Mouse (Mus musculus) 3134 (cell line): ENCODE measurements around the gene Dhx16.
"Not testable (repeated sequence)": the region's sequence is repeated elsewhere in the genome, so short reads cannot be mapped to it uniquely, and the experiment has no call there.

Experiments
- DNase-seq: peaks from one replicate; pipeline ENCODE4 v3.0.0-alpha.2; 2011; ENCODE audit warnings: low spot score; ENCODE audit not compliant: insufficient read length; ENCODE audit errors: extremely low read depth

The Dhx16 gene

GRCm38 (mm10) chr17:35919060-35919715 lies 39.6 kb downstream of the Dhx16 start:
- peak; percentile 82 for DNase-seq

- no peak for DNase-seq
Measured at GRCm38 (mm10) chr17:35919864-35920301, 40.3 kb downstream of the Dhx16 start.

DNA sequence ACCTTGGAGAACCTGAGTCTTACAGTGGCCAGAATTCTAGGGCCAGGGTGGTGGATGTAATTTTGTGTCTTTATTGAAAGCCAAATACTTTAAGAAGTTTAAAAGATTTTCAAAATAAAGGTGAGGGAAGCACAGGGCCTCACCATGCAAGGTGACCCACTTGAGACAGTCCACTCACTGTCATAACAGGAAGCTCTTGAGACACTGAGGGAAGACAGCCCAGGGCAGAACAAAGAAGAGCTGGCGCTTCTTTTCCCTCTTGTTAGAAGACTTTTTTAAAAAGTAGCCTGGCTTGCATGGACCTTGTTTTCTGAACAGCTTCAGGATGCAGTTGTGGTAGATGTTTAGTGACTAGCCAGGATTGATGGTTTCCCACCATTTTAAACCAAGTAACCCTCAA lies 40.8 kb downstream of the Dhx16 start:
- no peak for DNase-seq

GRCm38 (mm10) chr17:35920862-35921562 lies 41.4 kb downstream of the Dhx16 start:
- no peak for DNase-seq

- DNase-seq: no peak
Measured at GRCm38 (mm10) chr17:35921710-35922109, 42.1 kb downstream of the Dhx16 start.

- no peak for DNase-seq
Measured at GRCm38 (mm10) chr17:35922566-35922965, 42.9 kb downstream of the Dhx16 start.

- no peak for DNase-seq
Measured at GRCm38 (mm10) chr17:35923281-35923680, 43.7 kb downstream of the Dhx16 start.

DNA sequence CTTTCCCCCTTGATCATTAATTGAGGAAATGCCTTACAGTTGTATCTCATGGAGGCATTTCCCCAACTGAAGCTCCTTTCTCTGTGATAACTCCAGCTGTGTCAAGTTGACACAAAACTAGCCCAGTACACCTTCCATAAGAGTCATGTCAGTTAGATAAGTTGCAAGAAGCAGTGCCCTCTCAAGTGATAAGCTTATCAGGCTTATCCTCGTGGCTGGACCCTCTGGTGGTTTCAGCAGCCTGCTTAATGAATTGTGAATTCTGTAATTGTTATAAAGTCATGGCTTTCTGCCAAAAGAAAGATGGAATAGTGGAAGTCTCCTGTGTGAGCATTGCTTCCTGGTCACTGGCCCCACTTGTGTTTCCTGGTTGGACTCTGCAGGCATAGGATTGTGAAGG lies 47.9 kb downstream of the Dhx16 start:
- DNase-seq: no peak

- no peak for DNase-seq
Measured at GRCm38 (mm10) chr17:35929534-35929933, 49.9 kb downstream of the Dhx16 start.

- DNase-seq: no peak
Measured at GRCm38 (mm10) chr17:35930627-35931026, 51.0 kb downstream of the Dhx16 start.

DNA sequence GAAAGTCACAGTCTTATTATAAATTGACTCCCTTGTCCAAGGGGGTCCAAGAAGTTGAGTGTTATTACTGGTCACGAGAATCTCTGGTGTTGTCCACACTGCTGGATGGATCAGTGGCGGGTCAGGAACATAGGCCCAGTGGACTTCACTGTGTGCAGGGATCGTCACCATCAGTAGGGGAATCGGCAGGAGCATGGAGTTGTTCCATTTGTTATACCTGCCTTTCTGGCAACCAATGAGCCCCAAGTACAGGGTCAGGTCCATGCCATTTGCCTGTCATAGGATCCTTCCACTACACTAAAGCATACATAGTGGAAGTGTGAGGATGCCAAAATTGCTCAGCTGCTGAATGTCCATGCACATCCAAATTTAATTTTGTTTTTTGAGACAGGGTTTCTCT lies 53.0 kb downstream of the Dhx16 start:
- DNase-seq: no peak

DNA sequence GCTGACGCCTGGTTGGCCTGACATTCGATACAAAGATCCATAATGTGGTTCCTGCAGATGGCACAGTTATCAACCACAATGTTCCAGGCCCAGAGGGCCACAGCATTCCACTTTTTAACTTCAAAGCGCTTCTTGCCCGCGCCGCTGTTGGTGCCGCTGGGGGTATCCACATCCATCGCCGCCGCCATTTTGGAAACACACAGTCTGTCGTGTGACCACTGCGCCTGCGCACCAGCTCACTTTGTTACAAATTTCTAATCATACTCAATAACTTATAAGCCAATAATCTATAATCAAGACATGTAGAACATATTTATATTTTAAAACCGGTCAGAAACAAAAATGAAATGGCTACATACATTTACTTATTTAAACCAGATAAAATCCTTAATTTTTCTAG lies 56.1 kb downstream of the Dhx16 start:
- not testable (repeated sequence) for DNase-seq

DNA sequence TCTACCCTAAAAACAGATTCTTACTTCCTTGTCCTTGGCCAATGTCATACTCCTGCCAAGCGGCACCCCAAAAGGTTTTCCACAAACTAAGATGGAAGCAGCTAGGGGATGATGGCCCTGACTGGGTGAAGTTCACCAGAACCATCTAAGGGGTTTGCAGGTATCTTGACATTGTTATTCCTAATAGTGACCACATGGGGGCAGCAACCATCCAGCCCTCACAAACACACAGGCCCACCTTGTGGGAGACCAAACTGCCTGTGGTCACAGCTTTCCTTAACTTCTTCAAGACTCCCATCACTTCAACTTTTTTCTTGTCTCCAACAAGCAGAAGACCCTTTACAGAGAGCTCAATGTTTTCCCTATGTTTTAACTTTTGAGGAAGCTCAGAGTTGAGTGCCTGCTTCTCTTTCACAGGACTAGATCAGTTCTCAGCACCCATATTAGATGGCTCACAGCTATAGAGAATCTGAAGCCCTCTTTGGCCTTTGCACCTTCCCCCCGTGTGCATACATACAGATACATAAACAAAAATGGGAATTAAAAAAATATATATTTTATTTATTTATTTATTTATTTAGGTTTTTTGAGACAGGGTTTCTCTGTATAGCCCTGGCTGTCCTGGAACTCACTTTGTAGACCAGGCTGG lies 58.2 kb downstream of the Dhx16 start:
- no peak for DNase-seq

- no peak for DNase-seq
Measured at GRCm38 (mm10) chr17:35939108-35939507, 59.5 kb downstream of the Dhx16 start.

DNA sequence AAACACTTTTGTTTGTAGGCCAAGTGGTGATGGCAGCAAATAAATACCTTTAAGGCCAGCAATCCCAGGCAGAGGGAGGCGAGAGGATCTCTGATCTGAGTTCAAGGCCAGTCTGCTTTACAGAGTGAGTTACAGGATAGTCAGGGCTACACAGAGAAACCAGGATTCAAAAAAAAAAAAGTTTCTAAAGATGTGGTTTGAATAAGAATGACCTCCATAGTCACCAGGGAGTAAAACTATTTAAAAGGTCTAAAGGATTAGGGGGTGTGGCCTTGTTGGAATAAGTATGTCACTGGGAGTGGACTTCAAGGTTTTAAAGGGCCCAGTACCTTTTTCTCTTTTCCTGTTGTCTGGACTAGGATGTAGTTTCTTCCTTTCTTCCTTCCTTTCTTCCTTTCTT lies 60.3 kb downstream of the Dhx16 start:
- DNase-seq: no peak
